Mouse (Mus musculus): ENCODE data around the gene Lrig2. TPM values are rescaled to one million over a fixed set of nuclear protein-coding genes. Genes with fewer than 3 reads are reported as not detected.

Lrig2 gene
- polyA plus RNA-seq, 1 experiment from 2014 or later: 33.8 TPM

GRCm38 (mm10) chr3:104383681-104384341 lies 127.9 kb downstream of the Lrig2 start:
- no peak for ATAC-seq (ENCODE audit: low read depth)
- H3K27me3 ChIP-seq (ENCODE audit: control insufficient read depth, insufficient read depth, low read length): no peaks in the 10 kb centered on the region
- no peak overlapping the region for H3K27ac ChIP-seq (ENCODE audit: low read depth, low read length)
- H3K36me3 ChIP-seq (ENCODE audit: control insufficient read depth, insufficient read depth, low read length): no peaks in the 10 kb centered on the region
- no peak overlapping the region for H3K4me3 ChIP-seq (ENCODE audit: low read depth, low read length)
- no peak overlapping the region for H3K9ac ChIP-seq (replicated peaks; ENCODE audit: low read depth, low read length)
- H3K4me1 ChIP-seq (ENCODE audit: control insufficient read depth, insufficient read depth, low read length): no peaks in the 10 kb centered on the region
- no peak overlapping the region for H3K4me2 ChIP-seq (ENCODE audit: low read depth, low read length)
- H3K9me3 ChIP-seq (ENCODE audit: control insufficient read depth, low read length): no peaks in the 10 kb centered on the region
- 71% methylated on average over 9 of the region's 9 CpGs for WGBS

- Histone ChIP-seq H3K4me3 (ENCODE audit: low read depth, low read length) (no peak overlapping the region), H3K36me3 (ENCODE audit: control insufficient read depth, insufficient read depth, low read length) (no peaks in the 10 kb centered on the region), H3K4me2 (ENCODE audit: low read depth, low read length) (no peak overlapping the region), H3K27me3 (ENCODE audit: control insufficient read depth, insufficient read depth, low read length) (no peaks in the 10 kb centered on the region), H3K4me1 (ENCODE audit: control insufficient read depth, insufficient read depth, low read length) (no peaks in the 10 kb centered on the region), H3K9me3 (ENCODE audit: control insufficient read depth, low read length) (no peaks in the 10 kb centered on the region), H3K27ac (ENCODE audit: low read depth, low read length) (no peak overlapping the region), H3K9ac (replicated peaks; ENCODE audit: low read depth, low read length) (no peak overlapping the region)
- 77% methylated on average over 3 of the region's 3 CpGs for WGBS
- no peak for ATAC-seq (ENCODE audit: low read depth)
Measured at GRCm38 (mm10) chr3:104378228-104378627, 133.5 kb downstream of the Lrig2 start.

- Histone ChIP-seq H3K4me3 (ENCODE audit: low read depth, low read length) (no peak overlapping the region), H3K27ac (ENCODE audit: low read depth, low read length) (no peak overlapping the region), H3K9ac (replicated peaks; ENCODE audit: low read depth, low read length) (no peak overlapping the region), H3K4me1 (ENCODE audit: control insufficient read depth, insufficient read depth, low read length) (no peaks in the 10 kb centered on the region), H3K27me3 (ENCODE audit: control insufficient read depth, insufficient read depth, low read length) (no peaks in the 10 kb centered on the region), H3K4me2 (ENCODE audit: low read depth, low read length) (no peak overlapping the region), H3K36me3 (ENCODE audit: control insufficient read depth, insufficient read depth, low read length) (no peaks in the 10 kb centered on the region), H3K9me3 (ENCODE audit: control insufficient read depth, low read length) (no peaks in the 10 kb centered on the region)
- ATAC-seq (ENCODE audit: low read depth): no peak
- WGBS: 85% methylated on average over 8 of the region's 8 CpGs
Measured at GRCm38 (mm10) chr3:104373907-104374306, 137.8 kb downstream of the Lrig2 start.

- H3K4me2 ChIP-seq (ENCODE audit: low read depth, low read length): no peak overlapping the region
- H3K9ac ChIP-seq (replicated peaks; ENCODE audit: low read depth, low read length): no peak overlapping the region
- ATAC-seq (ENCODE audit: low read depth): no peak
- no peaks in the 10 kb centered on the region for H3K27me3 ChIP-seq (ENCODE audit: control insufficient read depth, insufficient read depth, low read length)
- H3K27ac ChIP-seq (ENCODE audit: low read depth, low read length): no peak overlapping the region
- no peaks in the 10 kb centered on the region for H3K9me3 ChIP-seq (ENCODE audit: control insufficient read depth, low read length)
- no peaks in the 10 kb centered on the region for H3K4me1 ChIP-seq (ENCODE audit: control insufficient read depth, insufficient read depth, low read length)
- no peaks in the 10 kb centered on the region for H3K36me3 ChIP-seq (ENCODE audit: control insufficient read depth, insufficient read depth, low read length)
- 88% methylated on average over 2 of the region's 2 CpGs for WGBS
- H3K4me3 ChIP-seq (ENCODE audit: low read depth, low read length): no peak overlapping the region
Measured at GRCm38 (mm10) chr3:104372374-104372773, 139.3 kb downstream of the Lrig2 start.

GRCm38 (mm10) chr3:104367912-104368311 lies 143.8 kb downstream of the Lrig2 start:
- 78% methylated on average over 2 of the region's 2 CpGs for WGBS
- H3K27me3 ChIP-seq (ENCODE audit: control insufficient read depth, insufficient read depth, low read length): no peaks in the 10 kb centered on the region
- H3K4me2 ChIP-seq (ENCODE audit: low read depth, low read length): no peak overlapping the region
- no peak overlapping the region for H3K4me3 ChIP-seq (ENCODE audit: low read depth, low read length)
- no peaks in the 10 kb centered on the region for H3K36me3 ChIP-seq (ENCODE audit: control insufficient read depth, insufficient read depth, low read length)
- H3K4me1 ChIP-seq (ENCODE audit: control insufficient read depth, insufficient read depth, low read length): no peaks in the 10 kb centered on the region
- no peak for ATAC-seq (ENCODE audit: low read depth)
- no peak overlapping the region for H3K9ac ChIP-seq (replicated peaks; ENCODE audit: low read depth, low read length)
- H3K27ac ChIP-seq (ENCODE audit: low read depth, low read length): no peak overlapping the region
- H3K9me3 ChIP-seq (ENCODE audit: control insufficient read depth, low read length): no peaks in the 10 kb centered on the region

GRCm38 (mm10) chr3:104361814-104362213 lies 149.9 kb downstream of the Lrig2 start:
- H3K4me3 ChIP-seq (ENCODE audit: low read depth, low read length): no peak overlapping the region
- H3K4me2 ChIP-seq (ENCODE audit: low read depth, low read length): no peak overlapping the region
- ATAC-seq (ENCODE audit: low read depth): no peak
- WGBS: 69% methylated on average over 8 of the region's 8 CpGs
- no peaks in the 10 kb centered on the region for H3K9me3 ChIP-seq (ENCODE audit: control insufficient read depth, low read length)
- H3K27me3 ChIP-seq (ENCODE audit: control insufficient read depth, insufficient read depth, low read length): no peaks in the 10 kb centered on the region
- no peaks in the 10 kb centered on the region for H3K4me1 ChIP-seq (ENCODE audit: control insufficient read depth, insufficient read depth, low read length)
- no peak overlapping the region for H3K9ac ChIP-seq (replicated peaks; ENCODE audit: low read depth, low read length)
- no peaks in the 10 kb centered on the region for H3K36me3 ChIP-seq (ENCODE audit: control insufficient read depth, insufficient read depth, low read length)
- no peak overlapping the region for H3K27ac ChIP-seq (ENCODE audit: low read depth, low read length)

GRCm38 (mm10) chr3:104360325-104360724 lies 151.4 kb downstream of the Lrig2 start:
- H3K9me3 ChIP-seq (ENCODE audit: control insufficient read depth, low read length): no peaks in the 10 kb centered on the region
- no peaks in the 10 kb centered on the region for H3K36me3 ChIP-seq (ENCODE audit: control insufficient read depth, insufficient read depth, low read length)
- WGBS: 78% methylated on average over 5 of the region's 5 CpGs
- H3K4me1 ChIP-seq (ENCODE audit: control insufficient read depth, insufficient read depth, low read length): no peaks in the 10 kb centered on the region
- H3K4me3 ChIP-seq (ENCODE audit: low read depth, low read length): no peak overlapping the region
- no peak overlapping the region for H3K9ac ChIP-seq (replicated peaks; ENCODE audit: low read depth, low read length)
- no peak overlapping the region for H3K27ac ChIP-seq (ENCODE audit: low read depth, low read length)
- no peak overlapping the region for H3K4me2 ChIP-seq (ENCODE audit: low read depth, low read length)
- ATAC-seq (ENCODE audit: low read depth): no peak
- H3K27me3 ChIP-seq (ENCODE audit: control insufficient read depth, insufficient read depth, low read length): no peaks in the 10 kb centered on the region

- Histone ChIP-seq H3K4me1 (ENCODE audit: control insufficient read depth, insufficient read depth, low read length) (no peaks in the 10 kb centered on the region), H3K4me2 (ENCODE audit: low read depth, low read length) (no peak overlapping the region), H3K36me3 (ENCODE audit: control insufficient read depth, insufficient read depth, low read length) (no peaks in the 10 kb centered on the region), H3K9me3 (ENCODE audit: control insufficient read depth, low read length) (no peaks in the 10 kb centered on the region), H3K27ac (ENCODE audit: low read depth, low read length) (no peak overlapping the region), H3K27me3 (ENCODE audit: control insufficient read depth, insufficient read depth, low read length) (no peaks in the 10 kb centered on the region), H3K4me3 (ENCODE audit: low read depth, low read length) (no peak overlapping the region), H3K9ac (replicated peaks; ENCODE audit: low read depth, low read length) (no peak overlapping the region)
- ATAC-seq (ENCODE audit: low read depth): no peak
- 53% methylated on average over 8 of the region's 8 CpGs for WGBS
Measured at GRCm38 (mm10) chr3:104359225-104360135, 152.2 kb downstream of the Lrig2 start.

- 88% methylated on average over 5 of the region's 5 CpGs for WGBS
- no peaks in the 10 kb centered on the region for H3K27me3 ChIP-seq (ENCODE audit: control insufficient read depth, insufficient read depth, low read length)
- no peak overlapping the region for H3K9ac ChIP-seq (replicated peaks; ENCODE audit: low read depth, low read length)
Measured at GRCm38 (mm10) chr3:104358747-104359146, 153.0 kb downstream of the Lrig2 start.

More at GRCm38 (mm10) chr3:104358747-104359146, 153.0 kb downstream of the Lrig2 start:
- Histone ChIP-seq H3K9me3 (ENCODE audit: control insufficient read depth, low read length) (no peaks in the 10 kb centered on the region), H3K27ac (ENCODE audit: low read depth, low read length) (no peak overlapping the region), H3K4me2 (ENCODE audit: low read depth, low read length) (no peak overlapping the region), H3K4me1 (ENCODE audit: control insufficient read depth, insufficient read depth, low read length) (no peaks in the 10 kb centered on the region), H3K4me3 (ENCODE audit: low read depth, low read length) (no peak overlapping the region), H3K36me3 (ENCODE audit: control insufficient read depth, insufficient read depth, low read length) (no peaks in the 10 kb centered on the region)
- no peak for ATAC-seq (ENCODE audit: low read depth)

All from neural tube, embryonic 14.5 days (tissue).